Mouse (Mus musculus) embryo, embryonic 11 days (tissue): ENCODE measurements at regions not wholly inside any gene's neighbourhood (a gene's known extent, or its start where the extent isn't known, plus 50 kb on each side); places are given as distances from the start of the nearest gene placed in this dataset.

Experiments
- DNase-seq: peaks from one replicate; pipeline ENCODE4 v3.0.0-alpha.2; 2015

GRCm38 (mm10) chr4:56035543-56035942 is 503.3 kb upstream of the Klf4 start:
- DNase-seq, result no peak

- no peak for DNase-seq
These were observed 496.2 kb upstream of the Klf4 start for GRCm38 (mm10) chr4:56028441-56028840.

DNA sequence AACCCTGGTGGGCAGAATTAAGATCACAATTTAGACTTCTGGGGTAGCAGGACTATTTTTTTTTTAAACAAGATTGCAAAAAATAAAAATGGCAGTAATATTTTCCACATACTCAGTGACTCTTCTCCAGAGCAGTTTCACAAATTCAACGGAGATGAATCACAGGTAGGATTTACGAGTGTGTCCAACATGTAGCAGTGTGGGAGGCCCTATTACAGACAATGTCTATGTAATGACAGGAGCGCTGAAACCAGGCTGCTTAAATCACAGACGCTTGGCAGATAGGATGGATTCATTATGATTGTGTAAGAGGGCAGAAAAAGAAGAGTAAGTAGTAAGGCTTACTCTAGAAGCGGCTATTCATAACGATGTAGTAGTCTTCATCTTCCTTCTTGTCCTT is 495.0 kb upstream of the Klf4 start:
- no peak for DNase-seq

- no peak for DNase-seq
These were observed 492.2 kb upstream of the Klf4 start for GRCm38 (mm10) chr4:56024478-56024877.

GRCm38 (mm10) chr4:56018212-56018611 is 485.9 kb upstream of the Klf4 start:
- no peak for DNase-seq

- DNase-seq, result no peak
These were observed 483.2 kb upstream of the Klf4 start for GRCm38 (mm10) chr4:56015481-56015880.

DNA sequence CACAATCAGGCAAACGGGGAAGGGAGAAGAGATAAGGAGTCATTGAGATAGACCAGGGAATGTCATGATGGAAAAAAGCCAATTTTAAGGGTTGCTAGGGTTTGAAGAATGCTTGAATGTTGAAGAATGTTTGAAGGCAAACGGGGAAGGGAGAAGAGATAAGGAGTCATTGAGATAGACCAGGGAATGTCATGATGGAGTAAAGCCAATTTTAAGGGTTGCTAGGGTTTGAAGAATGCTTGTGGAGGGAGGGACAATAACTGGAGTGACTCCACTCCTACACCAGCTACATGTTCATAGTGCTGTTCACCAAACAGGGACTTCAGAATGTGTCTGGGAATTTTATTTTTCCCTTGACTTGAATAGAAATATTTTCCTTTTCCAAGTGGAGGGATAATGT is 476.0 kb upstream of the Klf4 start:
- no peak for DNase-seq

DNA sequence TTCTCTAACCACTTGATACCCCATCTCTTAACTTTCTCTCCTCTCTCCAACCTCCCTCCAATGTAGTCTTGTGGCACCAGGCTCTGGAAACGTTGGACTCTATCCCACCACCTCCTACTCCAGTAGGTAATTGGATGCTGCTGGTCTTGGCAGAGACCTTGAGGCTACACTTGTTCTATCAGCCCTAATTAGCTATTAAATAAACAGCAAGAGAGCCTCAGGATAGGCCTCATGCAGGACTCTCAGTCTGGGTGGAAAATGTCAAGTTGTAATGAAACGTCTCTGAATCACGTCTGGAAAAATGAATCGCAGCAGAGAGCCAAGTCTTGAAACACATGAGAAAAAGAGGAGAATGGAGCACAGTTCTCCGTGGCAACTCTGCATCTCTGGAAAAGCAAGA is 472.0 kb upstream of the Klf4 start:
- no peak for DNase-seq

DNA sequence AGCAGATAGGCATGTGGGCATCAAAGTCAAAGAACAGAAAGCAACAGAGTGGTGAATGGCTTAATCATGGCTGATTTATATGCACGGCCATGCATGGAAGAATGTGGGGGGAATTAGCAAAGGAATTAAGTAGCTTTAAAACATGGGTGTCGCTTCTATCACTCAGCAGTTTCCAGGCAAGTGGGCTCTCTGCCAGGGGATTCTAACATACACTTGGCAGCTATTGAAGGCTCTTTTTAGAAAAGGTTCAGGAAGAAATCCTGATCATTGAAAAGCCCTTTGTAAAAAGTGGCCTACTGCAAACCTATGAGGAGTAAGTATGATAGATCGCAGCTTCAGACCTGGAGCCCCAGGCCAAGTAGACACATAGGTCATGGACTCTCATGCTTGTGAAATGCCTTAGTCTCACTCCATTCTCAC is 469.1 kb upstream of the Klf4 start:
- no peak for DNase-seq

GRCm38 (mm10) chr4:55984026-55984425 is 451.8 kb upstream of the Klf4 start:
- no peak for DNase-seq

- DNase-seq, result no peak
These were observed 446.3 kb upstream of the Klf4 start for GRCm38 (mm10) chr4:55978539-55978938.

DNA sequence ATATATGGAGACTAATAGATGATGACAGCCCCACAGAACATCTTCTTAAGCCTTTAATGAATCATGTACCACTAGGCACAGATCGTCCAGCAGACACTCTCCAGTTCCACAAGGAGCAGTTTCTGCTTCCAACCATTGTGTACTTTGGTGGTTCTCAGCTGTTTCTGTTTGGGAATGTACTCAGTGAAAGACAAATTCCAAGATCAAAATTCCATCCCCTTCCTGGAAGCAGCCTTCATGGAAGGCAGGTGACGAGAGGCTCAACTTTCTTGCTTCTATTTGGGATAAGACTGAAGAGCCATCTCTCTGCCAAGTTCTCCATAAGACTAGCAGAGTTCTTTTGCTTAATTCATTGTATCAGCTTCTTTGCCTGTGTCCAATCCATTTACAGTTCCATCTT is 444.0 kb upstream of the Klf4 start:
- no peak for DNase-seq

DNA sequence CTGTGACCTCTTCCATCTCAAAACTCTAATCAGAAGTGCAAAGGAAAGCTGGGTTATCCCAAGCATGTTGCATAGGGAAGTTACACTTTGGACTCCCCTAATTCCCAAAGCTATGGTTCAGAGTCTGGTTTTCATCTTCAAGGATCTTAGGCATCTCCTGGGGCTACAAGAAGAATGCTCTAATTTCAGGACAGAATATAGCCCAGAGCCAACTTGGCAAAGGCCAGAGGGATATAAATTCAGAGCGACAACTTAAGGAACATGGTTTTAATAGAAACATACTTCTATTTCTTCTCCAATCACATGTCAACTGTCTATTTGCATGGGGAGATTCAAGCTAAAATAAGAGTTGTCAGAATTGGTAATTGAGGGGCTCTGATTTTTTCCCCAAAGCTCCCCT is 441.4 kb upstream of the Klf4 start:
- DNase-seq, result no peak

DNA sequence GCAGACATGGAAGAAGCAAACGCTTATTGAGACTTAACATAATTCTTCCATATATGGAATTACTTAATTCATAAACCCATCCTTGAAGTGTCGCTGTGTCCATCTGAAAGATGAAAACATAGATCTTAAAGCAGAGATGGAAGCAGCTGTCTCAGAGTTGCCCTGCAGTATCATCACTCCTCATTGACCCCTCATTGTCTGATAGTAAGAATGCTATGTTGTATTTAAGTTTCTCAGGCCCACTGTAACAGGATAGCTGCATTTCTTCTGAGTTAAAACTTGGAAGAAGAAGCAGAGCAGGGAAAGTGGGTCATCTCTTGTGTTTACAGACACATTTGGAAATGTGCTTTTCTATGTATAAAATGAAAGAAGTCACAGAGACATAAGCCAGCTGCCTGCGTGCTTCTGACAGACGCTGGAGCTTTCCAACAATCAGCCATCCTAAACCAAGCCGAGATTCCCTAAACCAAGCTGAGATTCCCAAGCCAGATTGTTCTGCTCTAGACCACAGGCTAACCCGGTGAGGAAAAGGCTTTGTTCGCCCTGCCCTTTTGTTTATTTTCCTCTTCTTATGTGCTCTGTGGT is 440.1 kb upstream of the Klf4 start:
- no peak for DNase-seq

DNA sequence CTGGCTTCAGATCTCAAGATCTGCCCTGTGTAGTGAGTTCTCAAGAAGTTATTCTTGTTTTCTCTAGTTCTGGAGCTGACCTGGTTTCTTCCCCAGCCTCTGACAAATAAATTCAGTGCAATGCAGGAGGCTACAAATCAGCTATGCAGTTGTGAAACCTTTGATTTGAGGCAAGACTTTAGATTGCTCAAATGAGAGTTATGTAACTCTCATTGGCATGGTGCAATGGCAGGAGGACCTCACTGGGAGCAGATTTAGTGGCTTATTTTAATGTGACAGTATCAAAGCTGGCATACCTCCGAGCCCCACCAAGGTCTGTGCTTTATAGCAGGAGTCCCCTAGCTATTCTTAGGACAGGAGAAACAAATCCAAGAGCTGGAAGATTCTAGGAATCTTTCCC is 427.8 kb upstream of the Klf4 start:
- no peak for DNase-seq

- no peak for DNase-seq
These were observed 421.4 kb upstream of the Klf4 start for GRCm38 (mm10) chr4:55953701-55954100.

GRCm38 (mm10) chr4:55952220-55952619 is 420.0 kb upstream of the Klf4 start:
- DNase-seq, result no peak

DNA sequence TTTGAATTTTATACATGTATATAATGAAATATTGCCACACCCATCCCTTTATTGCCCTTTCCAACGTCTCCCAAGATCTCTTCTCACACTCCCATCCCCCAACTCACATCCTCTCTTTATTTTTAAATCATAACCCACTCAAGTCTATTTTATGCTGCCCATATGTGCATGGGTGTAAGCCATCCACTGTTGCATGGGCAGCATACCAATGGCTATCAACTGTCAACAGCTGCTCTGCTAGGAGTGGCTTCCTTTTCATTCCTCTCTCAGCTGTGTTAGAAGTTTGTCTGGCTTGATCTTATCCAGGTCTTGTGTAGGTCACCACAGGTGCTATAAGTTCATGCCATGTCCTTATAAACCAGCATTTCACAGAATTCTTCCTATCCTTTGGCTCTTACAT is 409.2 kb upstream of the Klf4 start:
- DNase-seq, result no peak

- peak; percentile 3 for DNase-seq
These were observed 406.1 kb upstream of the Klf4 start for GRCm38 (mm10) chr4:55938383-55938782.

- no peak for DNase-seq
These were observed 405.6 kb upstream of the Klf4 start for GRCm38 (mm10) chr4:55937833-55938232.

DNA sequence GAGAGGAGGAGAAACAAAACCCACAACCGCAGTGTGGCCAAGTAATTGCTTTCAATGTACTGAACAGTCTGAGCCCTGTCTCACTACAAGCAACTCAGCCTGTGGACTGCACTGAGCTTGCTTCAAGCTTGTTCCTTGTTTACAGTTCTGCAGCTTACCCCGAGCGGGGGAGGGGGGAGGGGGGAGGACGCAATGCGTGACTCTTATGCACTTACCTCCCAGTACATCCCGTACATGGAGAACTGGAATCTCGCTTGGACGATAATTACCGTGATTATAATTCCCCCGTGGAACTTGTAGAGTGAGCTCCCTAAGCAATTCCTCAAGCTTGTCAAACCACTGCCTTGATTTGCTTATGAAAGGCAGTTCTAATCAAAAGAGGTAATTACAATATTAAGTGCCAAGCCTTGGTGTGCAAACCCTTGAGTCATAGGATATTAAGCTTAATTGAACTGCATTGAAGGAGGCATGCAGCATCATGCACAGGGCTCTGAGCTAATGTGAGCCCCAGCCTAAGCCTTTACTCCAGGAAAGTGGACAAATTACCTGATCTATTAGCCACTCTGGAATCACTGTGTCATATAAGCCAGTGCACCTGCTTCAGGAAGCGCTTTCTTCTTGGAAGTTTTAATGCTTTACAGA is 397.0 kb upstream of the Klf4 start:
- peak; percentile 32 for DNase-seq

GRCm38 (mm10) chr4:55928670-55929069 is 396.4 kb upstream of the Klf4 start:
- DNase-seq, result peak; percentile 29

GRCm38 (mm10) chr4:55928196-55928595 is 395.9 kb upstream of the Klf4 start:
- peak; percentile 24 for DNase-seq

DNA sequence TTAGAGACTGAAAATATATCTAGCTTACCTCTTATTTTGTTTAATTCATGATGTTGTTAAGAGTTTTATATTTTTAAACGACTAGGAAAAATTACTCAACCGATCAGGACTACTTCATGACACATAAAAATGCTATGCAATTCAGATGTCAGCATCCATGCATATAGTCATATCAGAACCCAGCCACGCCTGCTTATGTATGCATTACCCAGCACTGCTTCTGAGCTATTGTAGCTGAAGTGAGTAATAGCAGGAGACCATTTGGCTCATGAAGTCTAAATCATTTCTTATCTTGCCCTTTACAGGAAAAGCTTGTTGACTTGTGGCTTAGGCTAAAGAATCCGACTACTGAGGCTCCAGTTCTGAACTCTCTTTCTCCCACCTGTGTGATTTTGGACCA is 395.1 kb upstream of the Klf4 start:
- DNase-seq, result no peak

DNA sequence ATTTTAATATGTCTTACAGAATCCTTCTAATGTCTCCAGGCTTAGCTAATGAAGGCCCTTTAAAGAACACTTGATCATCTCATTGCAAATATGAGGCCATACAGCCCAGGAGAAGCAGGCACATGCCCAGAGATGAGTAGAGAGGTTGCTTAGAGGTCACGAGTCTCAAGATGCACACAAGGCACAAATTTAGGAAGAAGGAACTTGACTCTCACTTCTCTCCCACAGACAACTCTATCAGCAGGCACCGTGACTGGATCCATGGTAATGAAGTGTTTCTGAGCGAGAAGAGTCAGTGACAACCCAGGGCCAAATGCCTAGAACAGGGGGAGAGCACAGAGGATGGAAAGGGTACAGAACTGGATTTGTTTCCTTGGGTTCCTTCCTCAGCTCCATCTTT is 392.7 kb upstream of the Klf4 start:
- DNase-seq, result no peak
